Mouse (Mus musculus) midbrain, embryonic 14.5 days (tissue): ENCODE data around the gene Xlr3c. TPM values are rescaled to one million over a fixed set of nuclear protein-coding genes. Genes with fewer than 3 reads are reported as not detected.
A peak's percentile ranks its signal among the peaks of the same experiment; 100 is the strongest.
"Not testable (repeated sequence)": the region's sequence is repeated elsewhere in the genome, so short reads cannot be mapped to it uniquely, and the experiment has no call there.

Source experiments
- ATAC-seq: fragments of 200-750 bp; cut with Nextera tagmentation; 2 replicates; pipeline ENCODE4 v1.8.0; 2017; ENCODE audit warnings: moderate number of reproducible peaks, moderate library complexity; ENCODE audit not compliant: low FRiP score, low TSS enrichment
- DNase-seq: peaks from one replicate; pipeline ENCODE4 v3.0.0-alpha.2; 2015
- H3K27ac ChIP-seq: fragments of 300-500 bp; sonication (generic); replicated peaks from 2 replicates; pipeline ENCODE4 v1.5.1; 2014; ENCODE audit warnings: mild to moderate bottlenecking, low read depth, low read length, moderate library complexity
- H3K27me3 ChIP-seq: fragments of 300-500 bp; sonication (generic); 2 replicates; pipeline ENCODE4 v1.6.1; 2014; ENCODE audit warnings: low read length, control low read depth, mixed read lengths; ENCODE audit not compliant: control insufficient read depth, insufficient read depth
- H3K36me3 ChIP-seq: fragments of 300-500 bp; sonication (generic); 2 replicates; pipeline ENCODE4 v1.6.1; 2014; ENCODE audit warnings: low read length, control low read depth; ENCODE audit not compliant: control insufficient read depth, insufficient read depth
- H3K4me1 ChIP-seq: fragments of 300-500 bp; sonication (generic); 2 replicates; pipeline ENCODE4 v1.6.1; 2014; ENCODE audit warnings: mild to moderate bottlenecking, antibody characterized with exemption, low read length, control low read depth; ENCODE audit not compliant: control insufficient read depth, insufficient read depth
- H3K4me2 ChIP-seq: fragments of 300-500 bp; sonication (generic); 2 replicates; pipeline ENCODE4 v1.6.1; 2014; ENCODE audit warnings: mild to moderate bottlenecking, low read length, moderate library complexity
- H3K4me3 ChIP-seq: fragments of 300-500 bp; sonication (generic); replicated peaks from 2 replicates; pipeline ENCODE4 v1.5.1; 2014; ENCODE audit warnings: low read depth, low read length
- H3K9ac ChIP-seq: fragments of 300-500 bp; sonication (generic); replicated peaks from 2 replicates; pipeline ENCODE4 v1.6.1; 2014; ENCODE audit warnings: mild to moderate bottlenecking, low read length, moderate library complexity
- H3K9me3 ChIP-seq: fragments of 300-500 bp; sonication (generic); 2 replicates; pipeline ENCODE4 v1.6.1; 2016; ENCODE audit warnings: low read length, control low read depth, mixed read lengths; ENCODE audit not compliant: control insufficient read depth
- WGBS: fragments of 180-500 bp; shearing (Covaris S2); extraction: QIAGEN DNeasy Blood & Tissue Kit; methylation state at CpG from one replicate; pipeline ENCODE4 v1.1.7; 2014; 5-methylcytosine and 5-hydroxymethylcytosine counted together
- polyA plus RNA-seq: library from polyadenylated mRNA; unstranded; fragments of >200 nt; fragmentation: Nextera tagmentation; extraction: Ambion mirVana; gene quantifications from 2 replicates; pipeline ENCODE4 v1.2.1, GENCODE M21; 2014

Xlr3c gene
- polyA plus RNA-seq, 1 experiment from 2014 or later = 0.25 TPM

DNA sequence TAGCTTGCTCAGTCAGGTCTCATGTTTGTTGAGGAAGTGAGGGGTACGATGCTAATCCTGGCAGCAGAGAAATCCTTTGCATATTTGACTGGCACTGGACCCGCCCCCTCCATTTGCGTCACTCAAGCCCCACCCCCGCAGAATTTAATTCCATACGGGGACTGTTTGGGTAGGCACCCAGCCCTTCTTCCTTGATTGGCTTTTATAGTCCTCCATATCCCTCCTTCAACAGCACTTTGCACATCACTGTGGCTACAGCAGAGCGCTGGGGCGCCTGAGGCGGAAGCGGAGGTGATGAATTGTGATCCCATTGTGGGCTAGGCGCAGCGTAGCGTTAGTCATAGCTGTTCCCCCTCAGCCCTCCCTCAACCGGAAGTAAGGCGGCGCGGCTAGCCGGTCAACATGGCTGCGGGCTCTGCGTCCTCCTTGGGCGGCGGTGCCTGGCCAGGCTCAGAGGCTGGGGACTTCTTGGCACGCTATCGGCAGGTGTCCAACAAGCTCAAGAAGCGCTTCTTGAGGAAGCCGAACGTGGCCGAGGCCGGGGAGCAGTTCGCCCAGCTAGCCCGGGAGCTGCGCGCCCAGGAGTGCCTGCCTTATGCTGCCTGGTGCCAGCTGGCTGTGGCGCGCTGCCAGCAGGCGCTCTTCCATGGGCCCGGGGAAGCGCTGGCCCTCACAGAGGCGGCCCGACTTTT is 37.1 kb downstream of the Xlr3c start, which contains the start of gene F8a:
Gene F8a, plus strand, starts transcription at position 378 of the 692 bp plus-strand sequence.
- Histone ChIP-seq H3K36me3 (no peaks in the 10 kb centered on the region), H3K4me2 (peak within 1 kb of the TSS; percentile 58), H3K4me1 (no peaks in the 10 kb centered on the region), H3K27ac (peak within 1 kb of the TSS; percentile 92), H3K4me3 (peak within 1 kb of the TSS; percentile 57), H3K27me3 (no peaks in the 10 kb centered on the region), H3K9ac (peak within 1 kb of the TSS; percentile 72), H3K9me3 (no peaks in the 10 kb centered on the region)
- ATAC-seq (peak; percentile 94), DNase-seq (peak; percentile 88)
- WGBS = 24% methylated on average over 39 of the region's 39 CpGs

DNA sequence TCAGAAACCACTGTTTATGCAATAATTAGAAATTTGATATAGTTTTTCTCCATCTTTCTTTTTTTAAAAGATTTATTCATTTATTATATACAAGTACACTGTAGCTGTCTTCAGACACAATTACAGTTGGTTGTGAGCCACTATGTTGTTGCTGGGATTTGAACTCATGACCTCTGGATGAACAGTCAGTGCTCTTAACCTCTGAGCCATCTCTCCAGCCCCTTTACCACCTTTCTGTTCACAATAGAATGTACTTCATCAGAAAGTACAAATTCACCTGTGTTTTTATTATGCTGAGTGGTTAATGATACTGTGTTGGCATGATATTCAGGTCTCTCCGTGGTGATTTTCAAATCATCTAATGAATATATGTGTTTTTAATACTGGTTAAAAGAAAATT is 39.8 kb downstream of the Xlr3c start:
- no peak for ATAC-seq
- no peak overlapping the region for H3K9ac ChIP-seq

DNA sequence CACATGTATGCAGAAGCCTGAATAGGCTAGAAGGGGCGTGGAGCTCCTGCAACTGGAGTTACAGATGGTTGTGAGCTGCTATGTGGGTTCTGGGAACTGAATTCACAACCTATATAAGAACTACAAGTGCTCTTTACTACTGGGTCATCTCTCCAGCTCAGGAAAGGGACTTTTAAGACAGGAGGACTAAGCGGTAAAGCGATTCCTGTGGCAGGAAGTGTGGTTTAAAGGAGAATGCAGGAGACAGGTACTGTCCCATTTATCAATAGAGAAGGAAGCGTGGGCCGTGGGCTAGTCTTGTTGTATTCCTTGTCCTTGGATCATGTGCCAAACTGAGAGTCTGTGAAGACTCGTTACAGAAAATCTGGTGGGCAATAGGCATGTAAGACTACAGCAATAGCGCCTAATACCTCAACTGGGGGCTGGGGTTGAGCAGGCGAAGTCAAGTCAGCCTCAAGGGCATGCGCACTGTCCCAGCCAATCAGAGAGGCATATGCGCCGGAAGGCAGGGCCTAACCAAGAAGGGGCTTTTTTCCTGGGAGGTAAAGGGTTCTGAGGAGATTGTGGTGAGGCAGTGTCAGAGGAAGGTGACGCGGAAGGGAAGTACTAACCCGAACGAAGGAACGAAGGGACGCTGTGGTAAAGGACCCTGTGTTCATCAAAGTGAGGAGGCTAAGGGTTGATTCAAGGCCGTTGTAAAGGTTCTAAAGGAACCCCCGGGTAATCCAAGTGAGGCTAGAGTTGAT is 51.2 kb downstream of the Xlr3c start, which contains the start of gene Xlr4b:
Gene Xlr4b, plus strand, starts transcription at position 515 of the 746 bp plus-strand sequence.
- not testable (repeated sequence) for H3K4me3 ChIP-seq, H3K36me3 ChIP-seq, H3K4me1 ChIP-seq, H3K27me3 ChIP-seq, H3K9ac ChIP-seq, DNase-seq, H3K27ac ChIP-seq, H3K9me3 ChIP-seq, H3K4me2 ChIP-seq, ATAC-seq
- 80% methylated on average over 13 of the region's 19 CpGs for whole genome bisulfite sequencing

More for the DNA sequence above, 39.8 kb downstream of the Xlr3c start:
- Histone ChIP-seq H3K4me3 (no peak overlapping the region), H3K27me3 (no peaks in the 10 kb centered on the region), H3K4me2 (no peak overlapping the region), H3K9me3 (no peaks in the 10 kb centered on the region), H3K4me1 (no peaks in the 10 kb centered on the region), H3K27ac (no peak overlapping the region), H3K36me3 (no peaks in the 10 kb centered on the region)
- DNase-seq = no peak
- WGBS = 56% methylated on average over 1 of the region's 1 CpGs

Other genes starting within 250 kb of the Xlr3c start
- gene Pnma5, start 228.3 kb downstream of the Xlr3c start, polyA plus RNA-seq = not detected in 2 replicates
- 1.8 and 2.1 TPM in 2 replicates for gene Pnma3, start 200.6 kb downstream of the Xlr3c start, polyA plus RNA-seq
- gene Xlr4a, start 182.9 kb downstream of the Xlr3c start, polyA plus RNA-seq = 0.62 TPM in 1 of 2 replicates, not detected in the other
- gene Xlr3a, start 168.3 kb downstream of the Xlr3c start, polyA plus RNA-seq = 2.9 and 4.7 TPM in 2 replicates
- 0.61 and 1.5 TPM in 2 replicates for gene Gm14685, start 148.3 kb downstream of the Xlr3c start, polyA plus RNA-seq
- not detected in 2 replicates for gene Xlr5b, start 116.6 kb downstream of the Xlr3c start, polyA plus RNA-seq
- gene DXBay18, start 115.9 kb downstream of the Xlr3c start, polyA plus RNA-seq = 0.72 and 0.86 TPM in 2 replicates
- gene Spin2d, start 88.4 kb downstream of the Xlr3c start, polyA plus RNA-seq = not detected in 2 replicates
- 7.7 and 16.2 TPM in 2 replicates for gene Xlr3b, start 73.2 kb downstream of the Xlr3c start, polyA plus RNA-seq
- gene Xlr4b, start 51.1 kb downstream of the Xlr3c start, polyA plus RNA-seq = 0.38 TPM in 1 of 2 replicates, not detected in the other
- gene F8a, start 37.1 kb downstream of the Xlr3c start, polyA plus RNA-seq = 30.3 and 34.9 TPM in 2 replicates
- gene Xlr4c, start 22.3 kb downstream of the Xlr3c start, polyA plus RNA-seq = 0.28 TPM in 1 of 2 replicates, not detected in the other
- not detected in 2 replicates for gene Xlr5a, start 27.6 kb upstream of the Xlr3c start, polyA plus RNA-seq
- gene Xlr5c, start 27.6 kb upstream of the Xlr3c start, polyA plus RNA-seq = not detected in 2 replicates
- not detected in 2 replicates for gene Gm45015, start 71.5 kb upstream of the Xlr3c start, polyA plus RNA-seq
- gene Zfp275, start 77.2 kb upstream of the Xlr3c start, polyA plus RNA-seq = 12.3 and 13.5 TPM in 2 replicates
- gene Gm18336, start 133.3 kb upstream of the Xlr3c start, polyA plus RNA-seq = not detected in 2 replicates
- 0.65 and 0.87 TPM in 2 replicates for gene Zfp92, start 145.7 kb upstream of the Xlr3c start, polyA plus RNA-seq
- not detected in 2 replicates for gene Trex2, start 170.0 kb upstream of the Xlr3c start, polyA plus RNA-seq
- 67.1 and 69.1 TPM in 2 replicates for gene Haus7, start 193.7 kb upstream of the Xlr3c start, polyA plus RNA-seq
- gene Bgn, start 218.2 kb upstream of the Xlr3c start, polyA plus RNA-seq = 9.2 and 30.6 TPM in 2 replicates
- 4.9 and 5.0 TPM in 2 replicates for gene Atp2b3, start 237.7 kb upstream of the Xlr3c start, polyA plus RNA-seq